ENCODE assay signal across 15 mouse cellular contexts in genomic region chr6:97303277-97304109, GRCm38 (mm10). TPM values are rescaled to one million over a fixed set of nuclear protein-coding genes. Genes with fewer than 3 reads are reported as not detected.
A peak's percentile ranks its signal among the peaks of the same experiment; 100 is the strongest.
DNase-seq lines count a peak whose midpoint lies in the region; ATAC-seq and TF ChIP-seq lines count a peak whose summit lies in the region.
"Had no signal": no experiment of that assay in that cellular context is flagged by ENCODE, and none has a peak within 500 bp of the region (broad histone marks: within the 10 kb centered on the region; RNA-seq: fewer than 3 reads in every experiment).

No protein-coding gene starts in this region.

- peaks cover 8% of the 10 kb centered on the region for H3K4me1 ChIP-seq in forebrain, embryonic 14.5 days (ENCODE audit: control insufficient read depth, insufficient read depth, low read length)
- H3K4me1 ChIP-seq in forebrain, embryonic 11.5 days (replicated peaks; ENCODE audit: control insufficient read depth, insufficient read depth, low read length), result peaks cover 2% of the 10 kb centered on the region; the same call in 1 of the 2 replicates
- no peaks in the 10 kb centered on the region for H3K4me1 ChIP-seq in neural tube, embryonic 12.5 days
- peaks cover 2% of the 10 kb centered on the region; the same call in 1 of the 2 replicates for H3K4me1 ChIP-seq in cortical plate, adult 2 months (ENCODE audit: control insufficient read depth, insufficient read depth, low read length)
- H3K4me1 ChIP-seq: stomach, embryonic 15.5 days had no signal

- peak; percentile 72 for DNase-seq in forebrain, embryonic 14.5 days (ENCODE audit: low spot score)
- no peak for DNase-seq in forebrain, embryonic 11.5 days (ENCODE audit: low spot score)
- no peak for DNase-seq in neural tube, embryonic 10.5 days (ENCODE audit: extremely low spot score, low spot score)
- peak; percentile 54 to 56 for DNase-seq in layer of hippocampus, postnatal 36 days
- DNase-seq in kidney, adult 11 months, result no peak
- DNase-seq in yolk sac, embryonic 10.5 days (ENCODE audit: low spot score), result no peak
- DNase-seq: embryo, embryonic 11 days; kidney, postnatal 25 days had no signal

- no peak for TF ChIP-seq CTCF in cortical plate, adult 2 months (IDR thresholded peaks at IDR 0.05; ENCODE audit: extremely low read depth, insufficient read depth, low read length)

- H3K9ac ChIP-seq in forebrain, embryonic 14.5 days (ENCODE audit: low read length), result no peak overlapping the region
- no peak overlapping the region for H3K9ac ChIP-seq in forebrain, embryonic 11.5 days (ENCODE audit: low read length)
- no peak overlapping the region for H3K9ac ChIP-seq in neural tube, embryonic 12.5 days
- H3K9ac ChIP-seq: liver, embryonic 12.5 days; stomach, embryonic 15.5 days had no signal

- WGBS in forebrain, embryonic 14.5 days, result 65% methylated on average over 9 of the region's 9 CpGs
- WGBS in forebrain, embryonic 11.5 days, result 89% methylated on average over 9 of the region's 9 CpGs
- 63% methylated on average over 9 of the region's 9 CpGs for WGBS in neural tube, embryonic 12.5 days

- H3K27me3 ChIP-seq in forebrain, embryonic 14.5 days (replicated peaks; ENCODE audit: control insufficient read depth, insufficient read depth, low read length), result no peaks in the 10 kb centered on the region
- no peaks in the 10 kb centered on the region for H3K27me3 ChIP-seq in forebrain, embryonic 11.5 days (ENCODE audit: control insufficient read depth, insufficient read depth, low read length)
- no peaks in the 10 kb centered on the region for H3K27me3 ChIP-seq in neural tube, embryonic 12.5 days (replicated peaks)
- H3K27me3 ChIP-seq: liver, embryonic 12.5 days; stomach, embryonic 15.5 days had no signal

- peak; percentile 57 for ATAC-seq in forebrain, embryonic 14.5 days
- ATAC-seq in forebrain, embryonic 11.5 days (replicated peaks; ENCODE audit: low FRiP score), result no peak
- 0 out of 2 replicates have a peak, but pooled peaks have one; percentile 7 for ATAC-seq in neural tube, embryonic 12.5 days (ENCODE audit: low FRiP score, low read depth)
- ATAC-seq: liver, embryonic 12.5 days had no signal

- no peak for TF ChIP-seq POLR2A in cortical plate, adult 2 months (IDR thresholded peaks at IDR 0.05; ENCODE audit: extremely low read depth, insufficient read depth, low read length)

- no peak overlapping the region for H3K4me3 ChIP-seq in forebrain, embryonic 14.5 days (ENCODE audit: low read depth, low read length)
- H3K4me3 ChIP-seq in forebrain, embryonic 11.5 days (ENCODE audit: low read depth, low read length), result no peak overlapping the region
- no peak overlapping the region for H3K4me3 ChIP-seq in neural tube, embryonic 12.5 days
- H3K4me3 ChIP-seq in cortical plate, adult 2 months (ENCODE audit: insufficient read depth, low read length), result no peak overlapping the region
- H3K4me3 ChIP-seq: liver, embryonic 12.5 days; stomach, embryonic 15.5 days had no signal

- H3K9me3 ChIP-seq in forebrain, embryonic 14.5 days (replicated peaks; ENCODE audit: control insufficient read depth, low read length), result no peaks in the 10 kb centered on the region
- H3K9me3 ChIP-seq in forebrain, embryonic 11.5 days (ENCODE audit: control insufficient read depth, low read length), result no peaks in the 10 kb centered on the region
- H3K9me3 ChIP-seq in neural tube, embryonic 12.5 days, result no peaks in the 10 kb centered on the region
- H3K9me3 ChIP-seq: liver, embryonic 12.5 days; stomach, embryonic 15.5 days had no signal

- H3K36me3 ChIP-seq in forebrain, embryonic 14.5 days (ENCODE audit: control insufficient read depth, insufficient read depth, low read length), result peaks cover 56% of the 10 kb centered on the region
- peaks cover 5% of the 10 kb centered on the region; the same call in 1 of the 2 replicates for H3K36me3 ChIP-seq in forebrain, embryonic 11.5 days (ENCODE audit: control insufficient read depth, insufficient read depth, low read length)
- H3K36me3 ChIP-seq in neural tube, embryonic 12.5 days, result peaks cover 37% of the 10 kb centered on the region

- no peak overlapping the region; the same call in 1 of the 2 replicates for H3K27ac ChIP-seq in forebrain, embryonic 14.5 days (ENCODE audit: low read depth, low read length)
- H3K27ac ChIP-seq in forebrain, embryonic 11.5 days (ENCODE audit: low read depth, low read length), result no peak overlapping the region
- no peak overlapping the region for H3K27ac ChIP-seq in neural tube, embryonic 12.5 days
- H3K27ac ChIP-seq in cortical plate, adult 2 months (ENCODE audit: insufficient read depth, low read length), result peak overlapping the region; percentile 57; the same call in 1 of the 2 replicates
- H3K27ac ChIP-seq: liver, embryonic 12.5 days; stomach, embryonic 15.5 days had no signal

- H3K4me2 ChIP-seq in forebrain, embryonic 14.5 days (ENCODE audit: low read length), result no peak overlapping the region
- no peak overlapping the region for H3K4me2 ChIP-seq in forebrain, embryonic 11.5 days (ENCODE audit: low read depth, low read length, severe bottlenecking)
- H3K4me2 ChIP-seq in neural tube, embryonic 12.5 days (replicated peaks), result no peak overlapping the region
- H3K4me2 ChIP-seq: liver, embryonic 12.5 days; stomach, embryonic 15.5 days had no signal

RNA-seq across cellular contexts. Expression of gene Lmod3, which starts 50.9 kb away (rescaled TPM):
- polyA plus RNA-seq in forebrain, embryonic 14.5 days (2014; fragmentation: Nextera tagmentation; extraction: Ambion mirVana), result not detected in 2 replicates
- not detected in 2 replicates for polyA plus RNA-seq in forebrain, embryonic 11.5 days (2014; fragmentation: Nextera tagmentation; extraction: Ambion mirVana)
- polyA plus RNA-seq in neural tube, embryonic 12.5 days (2016; fragmentation: Nextera tagmentation; extraction: Ambion mirVana), result 1.6 and 1.8 TPM in 2 replicates
- polyA plus RNA-seq in cortical plate, adult 2 months (2012; rRNA removed), result 0.04 and 0.10 TPM in 2 replicates
- not detected for total RNA-seq in layer of hippocampus, postnatal 36 days (2021)
- total RNA-seq: granulocyte monocyte progenitor cell, adult 5-6 weeks; left cerebral cortex, postnatal 25 days had no signal
- polyA plus RNA-seq: small intestine, adult 2 months had no signal

Comparison
In these comparisons a context has a peak if more than half of its experiments do, and no peak if none do; other contexts are left out.
1. DNase-seq: peak in forebrain, embryonic 14.5 days (single experiment) and layer of hippocampus, postnatal 36 days (2 of 2); none in forebrain, embryonic 11.5 days (single experiment), neural tube, embryonic 10.5 days (single experiment), kidney, adult 11 months (single experiment) and yolk sac, embryonic 10.5 days (single experiment).